Mouse (Mus musculus): ENCODE data around the gene Mme. TPM values are rescaled to one million over a fixed set of nuclear protein-coding genes. Genes with fewer than 3 reads are reported as not detected.

Gene Mme
- polyA plus RNA-seq, 1 experiment from 2014 or later, result 0.55 TPM

DNA sequence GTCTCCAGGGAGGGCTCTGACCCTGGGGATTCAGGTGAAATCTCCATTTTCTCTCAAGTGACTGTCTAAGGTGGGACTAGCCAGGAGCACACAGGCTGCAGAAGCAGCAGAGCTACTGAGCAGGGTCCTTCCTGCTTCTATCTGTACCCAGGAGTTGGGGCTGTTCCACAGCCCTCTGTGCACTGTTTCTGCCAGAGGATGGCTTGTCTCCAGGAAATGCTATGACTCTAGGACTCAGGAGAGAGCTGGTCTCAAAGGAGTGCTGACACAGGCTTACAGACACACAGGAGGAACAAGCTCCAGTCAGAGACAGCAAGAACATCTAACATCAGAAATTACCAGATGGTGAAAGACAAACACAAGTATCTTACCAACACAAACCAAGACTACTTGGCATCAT lies 176.4 kb downstream of the Mme start:
- no peaks in the 10 kb centered on the region for H3K27me3 ChIP-seq (ENCODE audit: control insufficient read depth, insufficient read depth, low read depth, low read length)
- no peaks in the 10 kb centered on the region for H3K36me3 ChIP-seq (ENCODE audit: control insufficient read depth, insufficient read depth)
- ATAC-seq (ENCODE audit: low read depth), result no peak
- H3K4me3 ChIP-seq (ENCODE audit: low read depth, low read length), result no peak overlapping the region
- H3K4me2 ChIP-seq (ENCODE audit: low read depth, low read length), result no peak overlapping the region
- H3K9me3 ChIP-seq (replicated peaks; ENCODE audit: control insufficient read depth, low read length), result no peaks in the 10 kb centered on the region; the same call in 1 of the 2 replicates
- H3K4me1 ChIP-seq (ENCODE audit: control insufficient read depth, low read depth, low read length), result no peaks in the 10 kb centered on the region
- H3K9ac ChIP-seq (ENCODE audit: low read depth, low read length), result no peak overlapping the region
- no peak overlapping the region for H3K27ac ChIP-seq (ENCODE audit: low read length)

DNA sequence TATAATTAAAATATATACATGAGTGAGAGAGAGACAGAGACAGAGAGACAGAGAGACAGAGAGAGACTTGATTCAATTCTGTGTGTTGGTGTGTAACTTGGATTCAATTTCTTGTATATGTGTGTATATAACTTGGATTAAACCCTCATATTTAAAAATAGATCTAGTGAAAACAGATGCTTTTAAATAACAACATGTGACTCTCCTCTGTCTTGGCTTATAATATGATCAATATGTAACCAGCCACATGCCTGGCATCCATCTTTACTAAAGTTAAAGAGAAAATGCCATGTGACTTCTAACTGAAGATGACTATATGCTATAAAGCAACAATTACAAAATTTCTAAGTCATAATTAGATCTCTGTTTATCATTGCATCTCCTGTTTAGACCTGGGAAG lies 182.2 kb downstream of the Mme start:
- no peak for ATAC-seq (ENCODE audit: low read depth)
- H3K4me3 ChIP-seq (ENCODE audit: low read depth, low read length), result no peak overlapping the region
- no peak overlapping the region for H3K9ac ChIP-seq (ENCODE audit: low read depth, low read length)
- no peaks in the 10 kb centered on the region; the same call in 1 of the 2 replicates for H3K9me3 ChIP-seq (replicated peaks; ENCODE audit: control insufficient read depth, low read length)
- no peak overlapping the region for H3K4me2 ChIP-seq (ENCODE audit: low read depth, low read length)
- no peak overlapping the region for H3K27ac ChIP-seq (ENCODE audit: low read length)
- no peaks in the 10 kb centered on the region for H3K4me1 ChIP-seq (ENCODE audit: control insufficient read depth, low read depth, low read length)
- no peaks in the 10 kb centered on the region for H3K36me3 ChIP-seq (ENCODE audit: control insufficient read depth, insufficient read depth)
- no peaks in the 10 kb centered on the region for H3K27me3 ChIP-seq (ENCODE audit: control insufficient read depth, insufficient read depth, low read depth, low read length)

Other genes with a start within 250 kb of the Mme start
- gene Gm34302, start 242.3 kb downstream of the Mme start, polyA plus RNA-seq (2015; fragmentation: Nextera tagmentation; extraction: Ambion mirVana), result not detected in 2 replicates